Mouse (Mus musculus): ENCODE measurements at regions not wholly inside any gene's neighbourhood (a gene's known extent, or its start where the extent isn't known, plus 50 kb on each side); places are given as distances from the start of the nearest gene placed in this dataset.

DNA sequence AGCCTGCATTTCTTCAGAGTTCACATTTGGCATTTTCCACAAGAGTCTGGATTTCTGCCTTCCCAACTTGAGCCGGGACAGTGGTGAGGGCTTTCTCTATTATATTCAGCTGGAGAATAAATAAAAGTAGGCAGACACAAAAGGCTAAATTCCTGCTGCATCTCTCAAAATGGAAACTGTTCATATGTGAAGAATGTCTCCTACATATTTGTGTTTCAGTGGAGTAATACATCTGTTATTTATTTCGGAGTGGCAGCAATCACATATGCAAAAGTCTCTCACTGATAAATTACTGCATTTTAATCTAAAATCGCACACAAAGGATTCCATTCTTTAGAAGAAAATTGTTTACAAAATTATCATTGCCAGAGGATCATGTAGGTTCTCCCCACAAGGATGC is 230.9 kb upstream of the Tank start:
- DNase-seq (ENCODE audit: low spot score) = no peak

DNA sequence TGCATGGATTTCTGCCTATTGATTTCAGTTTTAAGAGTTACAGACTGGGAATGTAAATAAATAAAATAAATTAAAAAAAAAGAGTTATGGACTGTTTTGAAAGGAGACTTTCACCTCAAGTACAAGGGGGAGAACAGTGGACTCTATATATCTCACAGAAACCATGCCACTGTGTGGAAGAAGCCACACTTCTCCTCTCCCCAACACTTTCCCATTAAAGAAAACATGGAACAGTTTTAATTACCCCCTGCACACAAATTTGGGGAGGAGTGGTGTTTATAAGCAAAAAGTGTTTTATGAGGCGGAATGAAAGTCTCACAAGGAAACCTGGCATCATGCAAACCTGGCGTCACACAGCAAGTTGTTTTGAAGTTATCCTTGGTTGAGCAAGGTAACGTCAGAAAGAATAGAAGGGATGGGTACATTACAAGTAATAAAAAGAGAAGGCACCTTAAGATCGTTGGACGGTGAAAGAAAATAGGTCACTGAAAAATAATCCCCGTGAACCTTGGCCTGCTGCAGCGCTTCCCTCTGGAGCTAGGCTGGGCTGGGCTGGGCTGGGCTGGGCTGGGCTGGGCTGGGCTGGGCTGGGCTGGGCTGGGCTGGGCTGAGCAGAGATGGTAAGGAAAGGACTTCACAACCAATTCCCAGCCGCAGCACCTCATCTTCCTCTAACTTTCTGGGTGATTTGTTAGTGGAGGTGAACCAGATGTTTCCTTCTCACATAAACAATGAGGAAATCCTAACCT is 232.2 kb upstream of the Tank start:
- no peak for DNase-seq (ENCODE audit: low spot score)

DNA sequence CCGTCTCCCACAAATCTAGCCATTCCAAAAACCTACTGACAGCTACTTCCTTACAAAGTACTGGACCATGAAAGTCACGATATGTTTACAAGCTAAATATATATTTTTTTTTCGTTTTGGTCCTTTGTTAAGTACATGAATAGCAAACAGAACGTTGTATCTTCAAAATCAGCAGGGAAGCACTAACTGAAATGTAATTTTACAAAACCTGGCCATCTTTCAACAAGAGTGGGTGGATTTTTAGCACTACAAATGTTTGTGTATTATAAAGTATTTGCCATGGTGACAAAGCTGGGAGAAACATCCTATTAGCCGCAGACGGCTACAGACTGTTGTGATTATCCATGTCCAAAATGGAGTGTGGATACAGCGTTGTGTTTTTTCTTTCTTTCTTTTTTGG is 233.1 kb upstream of the Tank start:
- DNase-seq (ENCODE audit: low spot score) = no peak

DNA sequence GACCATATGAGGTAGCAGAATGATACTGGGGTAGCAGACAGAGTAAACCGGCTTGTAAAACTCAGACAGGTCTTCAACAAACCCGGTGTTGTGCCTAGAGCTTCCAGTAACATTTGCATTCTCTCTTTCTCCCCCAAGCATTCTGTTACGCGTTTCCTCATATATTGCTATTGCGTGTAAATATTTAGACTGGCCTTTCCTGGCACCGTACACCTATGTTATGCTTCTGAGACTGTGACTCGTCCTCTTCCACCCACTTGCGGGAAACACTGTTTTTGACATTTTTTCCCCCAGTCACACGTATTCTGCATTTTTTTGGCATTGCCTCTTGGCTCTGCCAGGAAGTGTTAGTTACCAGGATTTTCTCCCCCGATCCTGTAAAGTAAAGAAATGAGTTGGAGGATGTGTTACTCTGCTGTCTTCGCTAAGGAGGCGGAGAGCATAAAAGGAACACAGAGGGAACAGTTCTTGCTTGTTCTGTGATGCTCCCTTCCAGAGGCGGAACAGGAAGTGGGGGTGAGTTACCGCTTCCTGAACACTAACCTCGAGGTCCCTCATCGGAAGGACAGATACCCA is 233.7 kb upstream of the Tank start:
- no peak for DNase-seq (ENCODE audit: low spot score)

DNA sequence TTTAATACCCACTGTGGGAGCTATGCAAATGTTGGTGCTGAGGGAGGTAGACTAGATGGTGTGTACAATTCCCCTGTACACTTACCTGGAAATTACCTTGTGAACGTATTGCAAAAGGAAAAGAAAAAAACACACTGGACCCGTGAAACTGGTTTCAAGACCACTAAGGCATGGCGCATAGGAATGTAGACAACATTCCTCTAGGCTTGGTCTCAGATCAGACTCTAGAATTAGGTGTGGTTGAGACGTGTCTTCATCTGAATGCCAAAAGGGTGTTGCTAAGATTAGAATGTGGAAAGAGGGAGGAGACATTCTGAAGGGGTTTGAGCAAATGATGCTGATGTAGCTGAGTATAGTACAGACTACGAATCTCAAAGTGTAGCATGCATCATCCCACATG is 237.1 kb upstream of the Tank start:
- no peak for DNase-seq (ENCODE audit: low spot score)

DNA sequence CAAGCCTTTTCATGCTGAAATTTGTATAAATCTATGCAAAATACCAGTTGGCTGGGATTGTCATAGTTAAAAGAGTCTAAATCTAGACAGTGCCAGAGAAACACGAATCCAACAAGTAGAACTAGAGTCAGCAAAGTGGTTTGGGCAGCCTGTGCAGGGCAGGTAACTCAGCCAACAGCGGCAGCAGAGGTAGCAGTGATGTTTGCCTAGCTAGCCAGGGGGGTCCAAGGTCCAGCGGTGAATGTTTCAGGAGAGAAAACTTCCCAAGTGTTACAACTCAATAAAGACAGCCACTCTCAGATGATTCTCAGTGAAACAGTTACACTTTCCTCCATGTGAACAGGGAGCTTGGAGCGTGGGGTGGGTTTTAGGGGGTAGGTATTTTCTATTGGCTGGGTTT is 259.2 kb upstream of the Tank start:
- no peak for DNase-seq (ENCODE audit: low spot score)

DNA sequence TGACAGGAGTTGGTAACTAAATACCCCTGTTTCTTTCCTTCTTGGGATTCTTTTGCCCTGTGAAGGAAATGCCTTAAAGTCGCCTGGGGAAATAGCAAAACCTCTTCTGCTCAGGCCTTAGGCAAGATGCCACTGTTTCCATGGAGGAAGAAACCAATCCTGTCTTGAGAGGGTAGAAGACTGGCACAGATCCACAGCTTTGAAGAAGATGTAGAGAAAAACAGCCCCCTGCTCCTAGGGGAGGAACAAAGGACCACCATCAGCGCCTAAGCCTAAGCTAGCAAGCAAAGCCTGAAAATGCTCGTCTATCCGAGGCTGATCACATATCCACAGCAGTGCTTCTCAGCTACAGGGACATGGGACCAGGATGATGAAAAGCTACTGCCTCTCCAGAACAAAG is 268.0 kb upstream of the Tank start:
- DNase-seq (ENCODE audit: low spot score) = no peak

DNA sequence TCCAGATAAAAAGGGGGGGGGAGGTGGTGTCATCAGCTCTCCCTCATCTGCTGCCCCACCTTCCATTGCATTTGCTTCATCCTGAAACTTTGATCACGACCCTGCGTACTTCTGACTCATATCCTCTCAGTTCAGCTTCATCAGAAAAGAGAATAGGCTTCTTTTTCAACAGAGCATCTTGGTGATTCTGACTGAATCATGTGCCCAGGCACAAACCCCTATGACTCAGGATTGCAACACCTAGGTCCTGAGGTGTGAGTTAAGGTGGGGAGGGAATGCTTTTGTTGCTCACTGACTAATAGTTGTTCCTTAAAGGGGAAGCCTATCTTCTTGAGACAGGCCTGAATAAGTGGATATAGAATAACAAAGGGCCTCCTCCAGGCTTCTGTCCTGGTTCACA is 269.2 kb upstream of the Tank start:
- no peak for DNase-seq (ENCODE audit: low spot score)

DNA sequence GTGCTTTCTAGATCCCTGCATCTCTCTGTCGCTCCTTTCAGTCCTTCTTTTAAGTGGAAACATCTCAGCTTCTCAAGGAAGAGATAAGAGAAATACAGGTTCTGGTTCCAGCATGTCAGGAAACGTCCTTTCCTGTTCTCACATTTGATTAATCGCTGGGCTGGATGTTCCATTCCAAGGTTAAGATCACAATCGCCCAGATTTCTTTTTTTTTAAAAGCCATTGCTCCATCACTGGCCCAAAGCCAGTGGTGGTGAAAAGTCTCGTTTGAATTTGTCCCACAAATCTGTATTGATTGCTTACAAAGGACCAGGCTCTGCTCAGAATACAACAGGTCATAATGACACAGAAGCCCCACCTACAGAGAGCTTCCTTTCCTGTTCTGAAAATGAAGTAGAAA is 281.2 kb upstream of the Tank start:
- DNase-seq (ENCODE audit: low spot score) = no peak

DNA sequence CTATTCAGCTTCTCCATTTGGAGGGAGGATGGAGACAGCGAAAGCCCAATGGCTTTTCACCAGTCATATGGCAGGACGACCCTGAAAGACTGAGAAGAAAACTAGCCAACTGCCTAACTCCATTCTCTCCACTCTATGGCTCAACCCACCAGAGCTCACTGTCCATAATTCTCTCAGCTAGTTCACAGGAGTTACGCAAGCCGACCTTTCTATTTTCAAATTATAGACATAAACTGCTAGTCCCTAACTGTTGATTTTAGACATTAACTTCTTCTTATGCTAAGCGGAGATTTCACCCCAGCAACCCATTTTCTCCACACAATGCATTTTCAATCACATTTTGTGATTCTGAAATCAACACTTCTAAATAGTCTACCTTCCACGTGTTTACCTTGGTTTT is 281.8 kb upstream of the Tank start:
- DNase-seq (ENCODE audit: low spot score) = no peak

DNA sequence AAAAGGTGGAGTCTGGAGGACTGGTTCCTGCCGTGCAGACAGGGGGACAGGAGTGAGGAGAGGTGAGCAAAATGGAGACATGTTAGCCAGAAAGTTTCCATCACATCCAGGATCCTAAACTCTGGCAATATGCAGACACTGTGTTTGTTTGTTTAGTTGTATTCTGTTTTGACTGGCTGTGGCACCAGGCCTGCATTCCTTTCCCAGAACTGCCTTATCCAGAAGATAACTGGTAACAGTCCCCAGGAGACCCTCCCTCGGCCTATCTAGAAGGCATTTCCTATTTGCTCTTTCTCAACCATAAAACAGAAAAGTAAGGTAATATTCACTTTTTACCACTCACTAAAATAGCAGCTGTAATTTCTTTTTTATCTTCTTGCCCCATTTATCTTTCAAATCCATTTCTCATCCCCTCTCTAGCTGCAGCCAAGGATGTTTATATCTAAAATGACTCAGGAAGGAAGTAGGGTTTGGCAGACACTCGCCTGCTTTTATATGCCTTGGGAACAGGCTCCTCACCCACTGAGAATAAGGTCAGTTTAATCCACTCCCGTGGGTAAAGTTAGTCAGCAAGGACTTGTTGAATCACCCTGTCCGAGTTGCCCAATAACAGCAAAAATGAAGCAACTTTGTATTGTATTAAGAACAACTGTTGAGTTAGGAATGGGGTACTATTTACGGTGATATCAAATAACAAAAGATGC is 283.0 kb upstream of the Tank start:
- no peak for DNase-seq (ENCODE audit: low spot score)

DNA sequence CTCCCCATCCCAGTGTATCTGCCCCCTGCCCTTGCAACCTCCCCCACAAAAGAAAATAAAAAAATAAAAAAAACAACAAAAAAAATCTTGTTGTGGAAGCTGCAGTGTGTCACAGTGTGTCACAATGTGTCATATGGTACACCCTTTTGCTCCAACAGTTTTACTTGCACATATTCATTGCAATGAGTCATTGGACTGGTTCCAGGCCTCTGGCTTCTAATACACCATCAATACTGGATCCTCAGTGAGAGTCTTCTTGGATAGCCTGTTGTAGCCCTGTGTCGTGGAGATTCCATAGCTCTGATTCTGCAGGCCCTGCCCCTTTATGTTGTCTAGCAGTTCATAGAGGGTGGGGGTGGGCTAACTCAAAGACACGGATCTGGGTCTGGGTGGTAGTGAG is 290.1 kb upstream of the Tank start:
- DNase-seq (ENCODE audit: low spot score) = no peak

DNA sequence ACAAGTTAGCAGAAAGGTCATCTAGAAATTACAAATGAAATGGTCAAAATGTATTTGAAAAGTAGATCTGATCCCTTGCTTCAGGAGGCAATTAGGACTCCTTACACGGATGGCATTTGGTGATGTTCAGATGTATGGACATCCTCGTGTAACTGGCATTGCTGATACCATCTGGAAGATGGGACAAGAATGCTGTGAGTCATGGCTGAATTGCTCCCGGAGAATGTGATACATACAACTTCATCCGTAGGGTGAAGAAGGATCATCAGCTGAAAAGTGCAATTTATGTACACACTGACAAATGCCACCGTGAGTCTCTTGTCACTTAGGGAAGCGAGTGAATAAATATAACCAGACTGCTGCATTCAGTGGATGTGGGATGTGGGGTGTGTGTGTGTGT is 293.7 kb upstream of the Tank start:
- DNase-seq (ENCODE audit: low spot score) = no peak

DNA sequence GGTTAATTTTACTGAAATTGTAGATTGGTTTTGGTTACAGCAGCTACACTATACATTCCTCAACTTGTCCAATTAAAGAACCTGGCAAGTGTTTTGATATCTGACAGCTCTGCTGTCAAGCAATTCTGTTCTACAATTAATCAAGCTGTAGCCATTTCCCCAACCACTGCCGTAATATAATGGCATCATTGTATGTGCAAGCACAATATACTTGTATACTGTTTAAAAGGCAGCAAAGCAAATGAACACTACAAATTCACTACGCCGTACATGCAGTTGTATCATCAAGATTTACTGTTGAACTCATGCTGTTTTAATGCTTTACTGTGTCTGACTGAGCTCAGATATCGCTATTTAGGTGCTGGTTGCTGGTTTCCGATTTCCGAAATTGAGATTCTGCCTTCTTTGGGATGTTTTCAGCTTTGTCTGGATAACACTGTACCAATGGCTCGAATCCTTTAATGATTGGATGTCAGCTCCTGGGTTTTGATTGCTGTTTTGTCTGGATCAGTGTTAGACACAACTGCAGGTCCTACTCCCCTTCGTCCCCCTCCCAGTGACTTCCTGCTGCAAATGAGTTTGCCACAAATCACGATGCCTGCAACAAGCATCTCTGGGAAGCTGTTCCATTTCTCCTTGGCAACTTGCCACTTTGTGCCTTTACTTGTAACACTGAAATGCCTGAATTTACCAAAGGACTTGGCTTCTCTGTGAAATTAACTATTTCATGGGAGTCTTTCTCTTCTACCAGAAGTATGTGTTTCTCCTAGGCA is 294.4 kb upstream of the Tank start:
- DNase-seq (ENCODE audit: low spot score) = no peak

DNA sequence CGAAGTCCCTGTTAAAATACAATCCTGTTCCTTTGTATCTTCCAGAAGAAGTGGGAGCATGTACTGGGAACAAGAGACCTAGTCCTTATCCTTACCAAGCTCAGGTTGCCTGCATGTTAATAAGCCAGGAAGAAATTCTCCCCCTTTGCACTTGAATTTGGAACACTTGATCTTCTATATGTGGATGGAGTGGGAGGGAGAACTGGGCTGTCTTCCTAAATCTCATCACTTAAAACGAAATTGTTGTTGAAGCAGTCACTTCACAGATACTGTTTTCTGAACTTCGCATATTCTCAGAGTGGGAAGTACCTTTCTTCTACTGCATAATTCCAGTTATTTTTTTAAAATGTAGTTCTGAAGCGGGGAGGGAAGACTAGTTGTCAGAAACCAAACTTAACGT is 305.7 kb upstream of the Tank start:
- no peak for DNase-seq (ENCODE audit: low spot score)

DNA sequence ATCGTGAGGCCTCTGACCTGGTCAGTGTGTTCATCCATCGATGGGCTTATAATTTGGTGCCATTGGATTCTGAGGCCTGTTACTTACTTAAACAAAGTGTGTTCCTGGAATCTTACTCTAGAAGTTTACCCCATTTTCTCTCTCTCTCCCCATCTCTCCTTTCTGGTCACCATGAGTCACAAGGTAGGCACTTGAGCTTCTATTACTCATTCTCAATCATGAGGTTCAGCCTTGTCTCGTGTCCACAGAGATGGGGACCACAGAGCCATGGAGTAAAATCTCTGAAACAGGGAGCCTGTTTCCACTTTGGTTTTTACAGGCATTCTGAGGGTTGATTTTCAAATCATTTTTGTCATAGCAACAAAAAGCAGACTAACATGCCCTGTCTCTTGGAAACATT is 304.7 kb upstream of the Rbms1 start:
- no peak for DNase-seq (ENCODE audit: low spot score)

DNA sequence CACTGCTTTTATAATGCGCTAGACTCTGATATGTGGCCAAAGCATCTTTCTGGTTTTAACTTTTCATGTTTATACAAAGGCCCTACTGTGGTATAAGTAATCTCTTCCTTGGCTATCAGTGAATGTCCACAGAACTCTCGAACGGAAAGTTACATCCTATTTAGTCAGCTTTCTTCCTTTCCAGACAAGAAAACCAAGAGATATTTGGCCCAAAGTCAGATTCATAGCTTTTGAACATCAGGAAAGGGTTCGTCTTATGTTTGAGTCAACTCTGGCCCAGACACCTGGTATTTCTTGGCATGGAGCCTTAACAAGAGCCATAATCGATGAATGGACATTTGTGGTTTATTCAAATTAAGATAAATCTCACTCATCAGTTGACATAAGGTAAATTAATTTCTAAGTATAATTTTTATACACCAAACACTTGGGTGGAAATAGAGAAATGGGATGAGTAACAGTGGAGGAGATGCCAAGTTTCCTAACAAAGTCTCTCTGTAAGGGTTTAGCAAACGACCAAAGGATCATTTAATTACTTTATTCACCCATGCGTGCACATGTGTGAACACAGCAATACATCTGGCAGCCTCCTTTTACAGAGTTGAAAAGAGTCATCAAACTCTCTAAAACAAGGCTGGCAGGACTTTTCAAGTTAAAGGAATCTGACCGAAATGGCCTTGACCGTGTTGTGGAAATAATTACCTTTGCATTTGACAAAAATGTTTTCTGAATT is 287.2 kb upstream of the Rbms1 start:
- no peak for DNase-seq (ENCODE audit: low spot score)

DNA sequence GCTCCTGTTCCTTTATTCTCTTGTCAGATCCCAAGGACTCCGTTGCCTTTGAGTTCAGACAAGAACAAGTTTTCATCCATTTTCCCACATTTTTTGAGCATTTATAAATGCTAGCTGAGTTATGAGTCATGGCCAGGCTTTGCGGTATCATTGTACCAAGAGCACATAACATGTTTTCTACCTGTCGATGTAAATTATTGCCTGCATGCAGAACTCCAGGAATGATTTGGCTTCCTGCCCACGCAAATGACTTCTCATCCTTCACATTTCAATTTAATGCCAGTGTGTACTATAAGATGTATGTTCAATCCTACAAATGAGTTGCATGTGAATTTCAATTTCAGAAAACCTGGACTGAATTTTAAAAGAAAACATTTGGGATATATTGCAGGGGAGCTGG is 285.0 kb upstream of the Rbms1 start:
- DNase-seq (ENCODE audit: low spot score) = no peak

DNA sequence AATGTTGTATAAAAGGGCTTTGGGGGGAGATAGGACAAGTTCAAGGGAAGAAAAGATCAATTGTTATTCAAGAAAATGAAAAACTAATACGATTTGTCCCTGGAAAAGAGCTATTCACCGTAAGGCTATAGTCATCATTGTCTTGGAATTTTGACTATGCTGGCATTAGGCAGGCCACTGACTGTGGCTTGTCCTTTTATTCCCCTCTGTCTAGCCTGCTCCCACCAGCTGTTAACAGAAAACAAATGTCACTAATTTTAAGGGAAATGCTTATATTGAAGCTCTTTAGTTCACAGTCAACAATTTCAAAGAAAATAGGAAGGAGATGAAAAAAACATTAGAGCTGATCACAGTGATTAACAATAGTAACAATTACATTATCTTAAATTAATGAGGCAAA is 284.3 kb upstream of the Rbms1 start:
- no peak for DNase-seq (ENCODE audit: low spot score)

DNA sequence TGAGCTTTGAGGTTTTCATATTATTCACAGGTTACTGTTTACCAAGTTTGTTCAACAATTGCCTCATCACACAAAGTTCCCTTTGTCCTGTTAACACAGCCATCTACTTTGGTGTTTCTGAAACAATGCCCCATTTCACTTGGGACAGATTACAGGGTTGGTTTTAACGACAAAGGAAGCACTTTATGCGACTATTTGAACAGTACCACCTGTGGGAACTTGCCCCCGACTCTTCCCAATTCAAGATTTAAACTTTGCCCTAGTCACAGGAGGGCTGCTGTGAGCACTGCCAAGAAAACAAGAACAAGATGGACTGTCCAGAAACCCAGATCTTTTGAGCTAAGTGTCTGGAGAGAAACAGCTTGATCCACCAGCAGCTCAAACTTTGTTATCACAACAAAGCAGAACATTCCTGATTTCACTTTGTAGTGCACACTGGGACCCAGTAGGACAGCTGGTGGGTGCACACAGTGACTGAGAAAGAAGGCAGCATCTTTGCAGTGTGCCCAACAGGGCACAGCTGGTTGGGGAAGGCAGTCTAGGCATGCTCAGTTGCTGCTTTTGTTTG is 283.8 kb upstream of the Rbms1 start:
- DNase-seq (ENCODE audit: low spot score) = no peak

DNA sequence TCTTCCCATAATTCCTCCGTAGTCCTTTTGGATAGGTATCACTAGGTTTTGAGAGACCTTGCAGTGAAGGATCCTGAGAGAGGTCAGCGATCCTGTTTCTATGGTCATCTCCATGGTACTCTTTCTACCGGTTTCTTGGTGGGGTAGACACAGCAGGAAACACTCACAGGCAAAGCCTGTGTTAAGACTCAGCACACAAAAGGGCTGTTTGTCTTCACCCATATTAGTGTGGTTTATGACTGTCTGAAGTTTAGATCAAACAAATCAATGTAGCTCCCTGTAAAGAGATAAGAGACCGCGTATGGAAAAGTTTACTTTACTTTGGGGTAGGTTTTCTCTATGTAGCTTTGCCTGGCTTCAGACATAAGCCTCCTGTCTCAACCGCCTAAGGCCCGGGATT is 282.5 kb upstream of the Rbms1 start:
- no peak for DNase-seq (ENCODE audit: low spot score)

DNA sequence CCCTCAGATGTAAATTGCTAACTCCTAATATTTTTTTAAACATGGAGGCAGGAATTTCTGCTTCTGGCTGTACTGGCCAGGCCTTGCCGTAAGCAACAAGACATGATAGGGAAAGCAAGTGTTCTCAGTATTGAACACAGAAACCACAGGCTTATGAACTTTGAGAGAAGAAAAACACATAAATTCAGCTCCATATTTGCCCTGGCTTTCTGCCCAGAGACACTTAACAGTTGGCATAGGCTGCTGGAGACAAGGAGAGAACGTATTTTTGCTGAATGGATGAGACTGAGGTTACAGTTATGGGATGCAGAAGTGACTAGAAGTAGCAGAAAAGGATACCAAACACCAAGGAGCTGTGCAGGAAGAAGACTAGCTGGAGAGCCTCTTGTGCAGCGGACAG is 258.7 kb upstream of the Rbms1 start:
- DNase-seq (ENCODE audit: low spot score) = no peak

Measured in ovary, postnatal 14 days (tissue).